Mouse (Mus musculus) CH12.LX (cell line): Measurements from ENCODE around the gene Rhbg. TPM values are rescaled to one million over a fixed set of nuclear protein-coding genes. Genes with fewer than 3 reads are reported as not detected.

Experiments used
- DNase-seq: peaks from one replicate; pipeline ENCODE4 v3.0.0-alpha.2; 2013; ENCODE audit errors: extremely low read depth
- H3K27ac ChIP-seq: 2 replicates; pipeline ENCODE4 v1.5.1; 2012; ENCODE audit warnings: low read depth, mild to moderate bottlenecking, control low read depth, moderate library complexity; ENCODE audit not compliant: insufficient read depth
- H3K27me3 ChIP-seq: replicated peaks from 2 replicates; pipeline ENCODE3; 2012; ENCODE audit warnings: inconsistent platforms
- H3K36me3 ChIP-seq, 2 experiments: replicated peaks in 1 of 2; 2 replicates each; pipeline versions ENCODE3 to v1.6.1; 2012; ENCODE audit warnings: inconsistent platforms in 1 of 2, low read length in 1 of 2, mild to moderate bottlenecking in 1 of 2, mixed read lengths in 1 of 2, moderate library complexity in 1 of 2; ENCODE audit not compliant: control insufficient read depth in 1 of 2, insufficient read depth in 1 of 2
- H3K4me1 ChIP-seq, 2 experiments: 2 replicates each; pipeline ENCODE4 v1.6.1; 2012; ENCODE audit warnings: inconsistent platforms in 1 of 2, moderate library complexity in 1 of 2; ENCODE audit not compliant: insufficient read depth in 2 of 2, control insufficient read depth in 1 of 2
- H3K4me2 ChIP-seq: 2 replicates; pipeline ENCODE4 v1.6.1; 2012; ENCODE audit warnings: low read depth, mild to moderate bottlenecking, control low read depth; ENCODE audit not compliant: poor library complexity, insufficient read depth, severe bottlenecking
- H3K4me3 ChIP-seq, 3 experiments: fragments of 150-350 bp in 1 of 3; sonication (generic) in 1 of 3; replicated peaks in 1 of 3; 2 replicates each; pipeline versions ENCODE3 to v1.5.1; 2011 to 2012; ENCODE audit warnings: low read depth in 2 of 3, low read length in 2 of 3, mild to moderate bottlenecking in 2 of 3, moderate library complexity in 2 of 3, control low read depth in 1 of 3, improper control_type of control experiment in 1 of 3, inconsistent platforms in 1 of 3, mixed read lengths in 1 of 3; ENCODE audit not compliant: poor library complexity in 1 of 3
- H3K79me2 ChIP-seq: replicated peaks from 2 replicates; pipeline ENCODE4 v1.6.1; 2012; ENCODE audit warnings: mild to moderate bottlenecking, moderate library complexity; ENCODE audit not compliant: control insufficient read depth, poor library complexity, insufficient read depth, severe bottlenecking; ENCODE audit errors: extremely low read depth
- H3K9ac ChIP-seq: 2 replicates; pipeline ENCODE4 v1.6.1; 2012; ENCODE audit warnings: low read depth, mild to moderate bottlenecking, control low read depth, moderate library complexity; ENCODE audit not compliant: insufficient read depth
- H3K9me3 ChIP-seq: replicated peaks from 2 replicates; pipeline ENCODE3; 2012; ENCODE audit warnings: low read length, inconsistent platforms, mixed read lengths
- CTCF ChIP-seq, 2 experiments: IDR thresholded peaks in 1 of 2; conservative IDR thresholded peaks in 1 of 2; 2 replicates each; pipeline ENCODE4 v1.5.1; 2011 to 2012; ENCODE audit warnings: low read depth in 2 of 2, low read length in 2 of 2, improper control_type of control experiment in 1 of 2, inconsistent platforms in 1 of 2, mild to moderate bottlenecking in 1 of 2, moderate library complexity in 1 of 2
- ELF1 ChIP-seq: IDR thresholded peaks from 2 replicates; pipeline ENCODE4 v1.6.1; 2014; ENCODE audit warnings: low read depth, mild to moderate bottlenecking, inconsistent platforms, low read length, improper control_type of control experiment
- ETS1 ChIP-seq: conservative IDR thresholded peaks from 2 replicates; pipeline ENCODE4 v1.6.1; 2012; ENCODE audit warnings: low read depth, mild to moderate bottlenecking, inconsistent platforms, low read length, improper control_type of control experiment, moderate library complexity
- JUND ChIP-seq: conservative IDR thresholded peaks from 2 replicates; pipeline ENCODE4 v1.6.1; 2011; ENCODE audit warnings: low read depth, low read length, improper control_type of control experiment
- KAT2A ChIP-seq: IDR thresholded peaks from 2 replicates; pipeline ENCODE4 v1.6.1; 2012; ENCODE audit warnings: low read length, improper control_type of control experiment, inconsistent platforms; ENCODE audit not compliant: insufficient replicate concordance
- MAFK ChIP-seq: IDR thresholded peaks from 2 replicates; pipeline ENCODE4 v1.6.1; 2011; ENCODE audit warnings: low read length, improper control_type of control experiment; ENCODE audit not compliant: insufficient replicate concordance
- MAZ ChIP-seq: IDR thresholded peaks from 2 replicates; pipeline ENCODE4 v1.6.1; 2012; ENCODE audit warnings: low read depth, mild to moderate bottlenecking, inconsistent platforms, low read length, improper control_type of control experiment, moderate library complexity
- MEF2A ChIP-seq: IDR thresholded peaks from 2 replicates; pipeline ENCODE4 v1.6.1; 2014; ENCODE audit warnings: low read depth, mild to moderate bottlenecking, inconsistent platforms, low read length, improper control_type of control experiment, borderline replicate concordance
- MXI1 ChIP-seq: IDR thresholded peaks from 2 replicates; pipeline ENCODE4 v1.6.1; 2011; ENCODE audit warnings: mild to moderate bottlenecking, low read depth, low read length, improper control_type of control experiment
- MYC ChIP-seq: IDR thresholded peaks from 2 replicates; pipeline ENCODE4 v1.6.1; 2011; ENCODE audit warnings: low read depth, mild to moderate bottlenecking, improper control_type of control experiment, low read length
- NRF1 ChIP-seq: IDR thresholded peaks from 2 replicates; pipeline ENCODE4 v1.6.1; 2014; ENCODE audit warnings: low read depth, mild to moderate bottlenecking, inconsistent platforms, low read length, improper control_type of control experiment, moderate library complexity
- PAX5 ChIP-seq: IDR thresholded peaks from 2 replicates; pipeline ENCODE4 v1.6.1; 2012; ENCODE audit warnings: low read length, inconsistent platforms, mixed read lengths
- RAD21 ChIP-seq: IDR thresholded peaks from 2 replicates; pipeline ENCODE4 v1.6.1; 2011; ENCODE audit warnings: low read depth, mild to moderate bottlenecking, low read length, improper control_type of control experiment, moderate library complexity
- USF1 ChIP-seq: IDR thresholded peaks from 2 replicates; pipeline ENCODE4 v1.6.1; 2014; ENCODE audit warnings: low read depth, mild to moderate bottlenecking, inconsistent platforms, low read length, improper control_type of control experiment
- ZKSCAN1 ChIP-seq: IDR thresholded peaks from 2 replicates; pipeline ENCODE4 v1.6.1; 2012; ENCODE audit warnings: low read depth, inconsistent platforms, low read length, improper control_type of control experiment, borderline replicate concordance
- ZNF384 ChIP-seq: IDR thresholded peaks from 2 replicates; pipeline ENCODE4 v1.6.1; 2012; ENCODE audit warnings: low read depth, low read length, improper control_type of control experiment, inconsistent platforms
- dilution Hi-C: fragments of 300-500 bp; cut with MboI; formaldehyde crosslinking; loops from 2 replicates; pipeline ENCODE4 v1.14.3; 2020; ENCODE audit warnings: low sequenced_read_pairs; ENCODE audit not compliant: extremely low pct_unique_long_range_greater_than_20kb, extremely low pct_ligation_motif_present
- in situ Hi-C: fragments of 300-500 bp; cut with MboI; formaldehyde crosslinking; loops from 3 replicates; pipeline ENCODE4 v1.14.3; 2019; ENCODE audit warnings: low sequenced_read_pairs, low pct_ligation_motif_present, low pct_unique_long_range_greater_than_20kb, mixed read lengths
- polyA plus RNA-seq: library from polyadenylated mRNA; unstranded; fragments of >175 nt; gene quantifications from 2 replicates; pipeline ENCODE4 v1.2.1, GENCODE M21; 2012; ENCODE audit warnings: low read depth; ENCODE audit not compliant: insufficient read length
- total RNA-seq, 2 experiments: library from RNA; depleted of rRNA; stranded (reverse); fragments of 300-350 nt in 1 of 2; fragments of >200 nt in 1 of 2; gene quantifications; 2 replicates each; pipeline ENCODE4 v1.2.3; 2012 to 2014

The Rhbg gene
- total and polyA plus RNA-seq, 3 experiments = 0.08 TPM; not detected in 2

DNA sequence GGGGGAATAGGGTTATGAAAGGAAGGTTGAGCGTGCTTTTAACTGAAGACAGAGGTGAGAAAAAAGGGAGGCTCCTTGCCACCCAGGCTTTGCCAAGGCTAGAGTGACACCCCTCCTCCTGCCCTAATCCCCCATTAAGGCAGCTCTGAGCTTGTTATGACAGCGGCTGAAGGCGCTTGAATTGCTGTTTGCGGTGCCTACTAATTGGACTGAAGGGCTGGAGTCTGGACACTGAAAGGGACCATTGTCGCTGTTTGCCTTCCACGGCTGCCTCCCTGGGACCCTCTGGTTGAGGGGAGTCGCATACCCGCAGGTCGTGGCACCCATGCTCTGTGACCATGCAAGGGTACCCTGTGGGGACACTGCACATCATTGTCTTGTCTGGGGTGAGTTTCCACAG is 34.6 kb downstream of the Rhbg start:
- no peaks in the 10 kb centered on the region for H3K36me3 ChIP-seq
- H3K9me3 ChIP-seq = peaks cover 5% of the 10 kb centered on the region
- DNase-seq = no peak
- dilution Hi-C loops (no loop called here), in situ Hi-C loops (no loop called here)
- H3K4me3 ChIP-seq = no peak overlapping the region
- no peak for TF ChIP-seq JUND
- TF ChIP-seq ELF1 = no peak
- TF ChIP-seq MYC = no peak
- TF ChIP-seq USF1 = no peak
- TF ChIP-seq NRF1 = no peak
- TF ChIP-seq ETS1 = no peak
- no peak for TF ChIP-seq RAD21
- TF ChIP-seq KAT2A = no peak
- TF ChIP-seq PAX5 = no peak
- TF ChIP-seq MEF2A = no peak
- no peak for TF ChIP-seq ZKSCAN1
- TF ChIP-seq ZNF384 = no peak
- TF ChIP-seq MXI1 = no peak
- no peak for TF ChIP-seq CTCF (conservative IDR thresholded peaks at IDR 0.05 in 1 of 2, IDR thresholded peaks at IDR 0.05 in 1 of 2; ENCODE audit: low read depth in 2 of 2, low read length in 2 of 2)
- TF ChIP-seq MAZ = no peak
- no peak overlapping the region for H3K9ac ChIP-seq
- no peak overlapping the region for H3K27ac ChIP-seq
- H3K4me2 ChIP-seq = no peak overlapping the region
- H3K4me1 ChIP-seq = peaks cover 0 to 8% of the 10 kb centered on the region in 2 experiments; a peak in 3 of 4 replicates
- no peaks in the 10 kb centered on the region for H3K79me2 ChIP-seq
- peaks cover 84% of the 10 kb centered on the region for H3K27me3 ChIP-seq

DNA sequence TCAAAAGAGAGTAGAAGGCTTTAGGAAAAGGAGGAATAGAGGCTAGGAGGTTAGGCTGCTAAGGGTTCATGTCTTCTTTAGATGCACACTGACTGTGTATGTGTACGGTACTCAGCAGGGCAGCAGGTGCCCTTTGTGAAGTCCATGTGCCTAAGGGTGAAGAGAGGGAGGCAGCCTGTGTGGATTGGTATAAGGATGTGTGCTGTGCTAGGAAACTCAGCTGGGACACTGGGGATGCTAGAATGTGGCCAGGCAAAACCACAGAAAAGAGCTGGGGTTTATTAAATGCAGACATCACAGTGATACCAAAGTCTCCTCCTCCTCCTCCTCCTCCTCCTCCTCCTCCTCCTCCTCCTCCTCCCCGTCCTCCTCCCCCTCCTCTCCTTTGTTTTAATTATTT is 36.8 kb downstream of the Rhbg start:
- dilution Hi-C loops (no loop called here), in situ Hi-C loops (no loop called here)
- no peak for TF ChIP-seq MAFK
- no peak for TF ChIP-seq MAZ
- no peak for TF ChIP-seq ZNF384
- no peak for TF ChIP-seq JUND
- Histone ChIP-seq H3K4me1 (peaks cover 0 to 8% of the 10 kb centered on the region in 2 experiments; a peak in 3 of 4 replicates), H3K9me3 (peaks cover 9% of the 10 kb centered on the region), H3K79me2 (no peaks in the 10 kb centered on the region), H3K4me2 (no peak overlapping the region), H3K4me3 (no peak overlapping the region), H3K27me3 (peaks cover 85% of the 10 kb centered on the region), H3K36me3 (no peaks in the 10 kb centered on the region), H3K9ac (no peak overlapping the region), H3K27ac (no peak overlapping the region)
- no peak for DNase-seq
